Mouse (Mus musculus) frontal cortex, adult (tissue): ENCODE measurements around the gene Llph.

Experiments
- ATAC-seq: cut with Nextera tagmentation; 2 replicates; pipeline ENCODE4 v1.9.2; 2017; ENCODE audit warnings: mild to moderate bottlenecking, moderate library complexity, mixed read lengths; ENCODE audit not compliant: low TSS enrichment

Gene Llph

GRCm38 (mm10) chr10:120279482-120280128, 52.7 kb downstream of the Llph start:
- no peak for ATAC-seq

GRCm38 (mm10) chr10:120280375-120280774, 53.5 kb downstream of the Llph start:
- no peak for ATAC-seq

- no peak for ATAC-seq
These were observed 54.8 kb downstream of the Llph start for GRCm38 (mm10) chr10:120281700-120282099.
